Comparison of ENCODE assay signal across 8 mouse cellular contexts in the genomic region with DNA sequence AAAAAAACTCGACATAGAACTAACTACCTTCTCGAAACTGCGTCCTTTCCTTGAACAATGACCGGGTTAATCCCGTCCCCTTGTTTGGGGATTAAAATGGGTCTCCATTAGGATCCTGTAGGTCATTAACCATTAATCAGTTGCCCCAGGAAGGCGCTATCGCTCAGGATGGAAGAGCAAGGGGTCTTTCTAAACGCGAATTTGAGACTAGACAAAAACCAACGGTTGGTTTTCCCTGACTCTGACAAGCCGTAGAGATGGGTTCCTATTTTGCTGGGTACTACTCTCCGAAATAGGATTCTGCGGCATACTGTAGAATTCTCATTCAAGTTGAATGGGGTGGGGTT. TPM values are rescaled to one million over a fixed set of nuclear protein-coding genes. Genes with fewer than 3 reads are reported as not detected.
A peak's percentile ranks its signal among the peaks of the same experiment; 100 is the strongest.
DNase-seq lines count a peak whose midpoint lies in the region; ATAC-seq and TF ChIP-seq lines count a peak whose summit lies in the region.

No protein-coding gene starts in this region.

- H3K36me3 ChIP-seq in kidney, postnatal 0 days (ENCODE audit: insufficient read depth, low read length), result 0 out of 2 replicates have a peak, but pooled peaks cover 5% of the 10 kb centered on the region
- peaks cover 17% of the 10 kb centered on the region for H3K36me3 ChIP-seq in hindbrain, embryonic 12.5 days
- peaks cover 21% of the 10 kb centered on the region for H3K36me3 ChIP-seq in midbrain, embryonic 13.5 days

- ATAC-seq in kidney, postnatal 0 days (replicated peaks; ENCODE audit: low FRiP score, low read depth), result no peak
- ATAC-seq in hindbrain, embryonic 12.5 days (ENCODE audit: low FRiP score), result no peak
- no peak; the same call in 1 of the 2 replicates for ATAC-seq in midbrain, embryonic 13.5 days
- ATAC-seq in megakaryocyte-erythroid progenitor cell, adult 5-6 weeks (replicated peaks; ENCODE audit: low FRiP score, low TSS enrichment, poor library complexity, severe bottlenecking), result no peak

- WGBS in kidney, postnatal 0 days, result 6% methylated on average over 13 of the region's 13 CpGs
- 5% methylated on average over 13 of the region's 13 CpGs for WGBS in hindbrain, embryonic 12.5 days
- WGBS in midbrain, embryonic 13.5 days, result 5% methylated on average over 13 of the region's 13 CpGs

- no peak for DNase-seq in kidney, postnatal 0 days (ENCODE audit: low spot score)
- no peak for DNase-seq in kidney, adult 18-20 months
- DNase-seq in layer of hippocampus, postnatal 14 days (ENCODE audit: low spot score in 2 of 2), result no peak
- no peak for DNase-seq in yolk sac, embryonic 10.5 days (ENCODE audit: low spot score)

- H3K4me2 ChIP-seq in kidney, postnatal 0 days (ENCODE audit: low read length), result peak overlapping the region; percentile 83
- H3K4me2 ChIP-seq in hindbrain, embryonic 12.5 days (replicated peaks), result peak overlapping the region; percentile 78
- H3K4me2 ChIP-seq in midbrain, embryonic 13.5 days (replicated peaks), result peak overlapping the region; percentile 87

- TF ChIP-seq CTCF in kidney, postnatal 0 days (IDR thresholded peaks at IDR 0.05; ENCODE audit: low read depth), result no peak
- TF ChIP-seq CTCF in cortical plate, adult 2 months (IDR thresholded peaks at IDR 0.05; ENCODE audit: extremely low read depth, insufficient read depth, low read length), result no peak

- no peaks in the 10 kb centered on the region for H3K9me3 ChIP-seq in kidney, postnatal 0 days (replicated peaks; ENCODE audit: low read length)
- H3K9me3 ChIP-seq in hindbrain, embryonic 12.5 days (replicated peaks), result no peaks in the 10 kb centered on the region
- no peaks in the 10 kb centered on the region for H3K9me3 ChIP-seq in midbrain, embryonic 13.5 days

- H3K4me3 ChIP-seq in kidney, postnatal 0 days (replicated peaks; ENCODE audit: low read depth, low read length), result peak overlapping the region; percentile 69
- H3K4me3 ChIP-seq in cortical plate, adult 2 months (ENCODE audit: insufficient read depth, low read length), result peak overlapping the region; percentile 82
- H3K4me3 ChIP-seq in hindbrain, embryonic 12.5 days, result peak overlapping the region; percentile 92
- peak overlapping the region; percentile 83 for H3K4me3 ChIP-seq in midbrain, embryonic 13.5 days (replicated peaks)

- no peaks in the 10 kb centered on the region for H3K4me1 ChIP-seq in kidney, postnatal 0 days (replicated peaks; ENCODE audit: insufficient read depth, low read length)
- no peaks in the 10 kb centered on the region; the same call in 1 of the 2 replicates for H3K4me1 ChIP-seq in cortical plate, adult 2 months (ENCODE audit: control insufficient read depth, insufficient read depth, low read length)
- H3K4me1 ChIP-seq in hindbrain, embryonic 12.5 days, result peaks cover 7% of the 10 kb centered on the region; the same call in 1 of the 2 replicates
- peaks cover 20% of the 10 kb centered on the region for H3K4me1 ChIP-seq in midbrain, embryonic 13.5 days (replicated peaks)

- peak overlapping the region; percentile 86 for H3K9ac ChIP-seq in kidney, postnatal 0 days (ENCODE audit: low read depth, low read length)
- peak overlapping the region; percentile 94 for H3K9ac ChIP-seq in hindbrain, embryonic 12.5 days
- H3K9ac ChIP-seq in midbrain, embryonic 13.5 days (replicated peaks), result peak overlapping the region; percentile 91

- no peaks in the 10 kb centered on the region for H3K27me3 ChIP-seq in kidney, postnatal 0 days (ENCODE audit: insufficient read depth, low read length)
- no peaks in the 10 kb centered on the region for H3K27me3 ChIP-seq in hindbrain, embryonic 12.5 days
- no peaks in the 10 kb centered on the region for H3K27me3 ChIP-seq in midbrain, embryonic 13.5 days

- H3K27ac ChIP-seq in kidney, postnatal 0 days, result peak overlapping the region; percentile 75
- H3K27ac ChIP-seq in cortical plate, adult 2 months (ENCODE audit: insufficient read depth, low read length), result no peak overlapping the region
- H3K27ac ChIP-seq in hindbrain, embryonic 12.5 days, result no peak overlapping the region
- H3K27ac ChIP-seq in midbrain, embryonic 13.5 days, result no peak overlapping the region

- no peak for TF ChIP-seq POLR2A in cortical plate, adult 2 months (IDR thresholded peaks at IDR 0.05; ENCODE audit: extremely low read depth, insufficient read depth, low read length)

RNA-seq across cellular contexts. Expression of gene Nemf, which starts 0.3 kb away (rescaled TPM):
- polyA plus RNA-seq in kidney, postnatal 0 days (2015; fragmentation: Nextera tagmentation; extraction: Ambion mirVana), result 66.8 and 69.9 TPM in 2 replicates
- 33.7 and 34.4 TPM in 2 replicates for polyA plus RNA-seq in cortical plate, adult 2 months (2012; rRNA removed)
- 82.0 and 90.7 TPM in 2 replicates for polyA plus RNA-seq in hindbrain, embryonic 12.5 days (2016; fragmentation: Nextera tagmentation; extraction: Ambion mirVana)
- 97.3 and 103 TPM in 2 replicates for polyA plus RNA-seq in midbrain, embryonic 13.5 days (2015; fragmentation: Nextera tagmentation; extraction: Ambion mirVana)
- total RNA-seq in layer of hippocampus, postnatal 14 days (2021), result 10 to 100 TPM; 41.5 to 43.0 TPM
- total RNA-seq in megakaryocyte-erythroid progenitor cell, adult 5-6 weeks (2014; fragmentation: Nextera tagmentation), result 70.0 and 101 TPM in 2 replicates
- 168 and 179 TPM in 2 replicates for total RNA-seq in megakaryocyte-erythroid progenitor cell, adult 5-6 weeks (2017)

RNA-seq across cellular contexts. Expression of gene Arf6, which starts 14.7 kb away (rescaled TPM):
- 56.2 and 70.7 TPM in 2 replicates for polyA plus RNA-seq in kidney, postnatal 0 days (2015; fragmentation: Nextera tagmentation; extraction: Ambion mirVana)
- polyA plus RNA-seq in cortical plate, adult 2 months (2012; rRNA removed), result 43.1 and 44.7 TPM in 2 replicates
- polyA plus RNA-seq in hindbrain, embryonic 12.5 days (2016; fragmentation: Nextera tagmentation; extraction: Ambion mirVana), result 56.1 and 61.9 TPM in 2 replicates
- 23.9 and 27.8 TPM in 2 replicates for polyA plus RNA-seq in midbrain, embryonic 13.5 days (2015; fragmentation: Nextera tagmentation; extraction: Ambion mirVana)
- 10 to 100 TPM; 52.7 to 54.7 TPM for total RNA-seq in layer of hippocampus, postnatal 14 days (2021)
- total RNA-seq in megakaryocyte-erythroid progenitor cell, adult 5-6 weeks (2014; fragmentation: Nextera tagmentation), result 76.7 and 105 TPM in 2 replicates
- total RNA-seq in megakaryocyte-erythroid progenitor cell, adult 5-6 weeks (2017), result 98.8 and 150 TPM in 2 replicates

RNA-seq across cellular contexts. Expression of gene Gm9887, which starts 15.0 kb away (rescaled TPM):
- polyA plus RNA-seq in kidney, postnatal 0 days (2015; fragmentation: Nextera tagmentation; extraction: Ambion mirVana), result 1.3 and 3.2 TPM in 2 replicates
- 0.40 and 0.64 TPM in 2 replicates for polyA plus RNA-seq in cortical plate, adult 2 months (2012; rRNA removed)
- 1.1 and 1.8 TPM in 2 replicates for polyA plus RNA-seq in hindbrain, embryonic 12.5 days (2016; fragmentation: Nextera tagmentation; extraction: Ambion mirVana)
- polyA plus RNA-seq in midbrain, embryonic 13.5 days (2015; fragmentation: Nextera tagmentation; extraction: Ambion mirVana), result 0.72 and 1.5 TPM in 2 replicates
- 1 to 10 TPM in 1 of 2 experiments, under 1 TPM in 1; 0.58 to 1.1 TPM for total RNA-seq in layer of hippocampus, postnatal 14 days (2021)
- total RNA-seq in megakaryocyte-erythroid progenitor cell, adult 5-6 weeks (2014; fragmentation: Nextera tagmentation), result not detected in 2 replicates
- not detected in 2 replicates for total RNA-seq in megakaryocyte-erythroid progenitor cell, adult 5-6 weeks (2017)
